Mouse (Mus musculus) layer of hippocampus, adult 11-12 months (tissue): Measurements from ENCODE around the gene Wfdc2.

Experiments
- DNase-seq: peaks from one replicate; pipeline ENCODE4 v3.0.0; 2022; ENCODE audit warnings: low spot score

The Wfdc2 gene

GRCm38 (mm10) chr2:164562391-164563188 is at the start of gene Wfdc2:
TSS of gene Wfdc2 (plus strand) at chr2:164562413.
- no peak for DNase-seq

GRCm38 (mm10) chr2:164513389-164513788 is 48.8 kb upstream of the Wfdc2 start:
- no peak for DNase-seq

GRCm38 (mm10) chr2:164514916-164515315 is 47.3 kb upstream of the Wfdc2 start:
- DNase-seq: no peak

GRCm38 (mm10) chr2:164515897-164516296 is 46.3 kb upstream of the Wfdc2 start:
- peak; percentile 48 for DNase-seq

DNA sequence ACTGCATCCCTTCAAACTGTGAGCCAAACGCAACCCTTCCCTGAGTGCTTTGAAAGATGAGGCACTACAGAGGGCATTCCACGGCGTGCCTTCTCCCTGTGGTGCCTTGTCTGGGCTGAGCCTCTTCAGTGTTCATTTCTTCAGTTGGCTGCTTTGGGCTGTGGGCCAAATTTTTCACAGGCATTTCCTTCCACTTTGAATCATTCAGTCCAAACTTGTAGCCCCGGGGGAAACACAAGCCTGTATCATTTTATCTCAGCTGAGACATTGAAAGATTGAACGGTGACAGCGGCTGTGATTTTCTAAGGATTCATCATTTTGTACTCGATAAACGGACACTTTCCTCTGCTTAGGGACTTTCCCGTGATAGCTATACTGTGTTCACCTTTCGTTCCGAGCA is 45.6 kb upstream of the Wfdc2 start:
- no peak for DNase-seq

- peak; percentile 74 for DNase-seq
Observed at GRCm38 (mm10) chr2:164517485-164518221, 44.6 kb upstream of the Wfdc2 start.

DNA sequence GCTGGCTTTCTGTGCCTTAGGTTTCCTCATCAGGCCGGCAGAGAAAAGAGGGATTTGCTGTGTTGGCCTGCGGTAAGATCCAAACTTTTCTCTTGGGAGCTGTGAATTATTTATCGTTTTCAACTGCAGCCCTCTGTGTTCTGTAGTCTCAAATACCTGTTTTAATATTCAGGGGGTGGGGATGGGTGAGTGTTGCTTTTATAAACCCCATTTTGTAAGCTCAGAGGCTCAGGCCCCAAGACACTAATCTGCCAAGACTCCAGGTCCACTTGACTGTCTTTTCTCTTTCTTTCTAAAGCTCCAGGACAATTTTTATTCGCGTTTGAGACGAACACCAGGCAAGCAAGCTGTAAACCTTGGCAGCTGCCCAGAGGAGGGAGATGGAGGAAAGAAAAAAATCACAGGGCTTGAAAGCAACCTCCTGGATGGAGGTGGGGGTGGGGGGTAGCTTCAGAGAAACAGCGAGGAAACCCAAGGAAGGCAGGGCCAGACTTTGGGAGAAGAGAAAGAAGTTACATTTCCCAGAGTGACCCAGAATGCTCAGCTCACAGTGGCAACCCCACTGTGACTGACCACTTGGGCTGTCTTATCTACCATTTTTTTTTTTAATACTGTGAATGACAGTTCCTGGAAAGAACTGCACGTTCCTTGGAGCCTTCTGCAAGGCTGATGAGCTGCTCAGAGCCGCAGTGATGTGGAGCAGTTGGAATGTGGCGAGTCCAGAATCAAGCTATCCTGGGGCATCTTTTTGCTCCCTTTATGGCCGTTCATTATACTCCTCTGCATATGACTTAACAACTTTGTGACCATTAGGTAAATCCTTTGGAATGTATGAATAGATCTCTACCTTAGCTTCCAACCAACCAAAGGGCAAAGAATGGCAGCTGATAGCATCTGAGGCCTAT is 43.7 kb upstream of the Wfdc2 start:
- no peak for DNase-seq

- no peak for DNase-seq
Observed at GRCm38 (mm10) chr2:164519171-164519526, 43.1 kb upstream of the Wfdc2 start.

DNA sequence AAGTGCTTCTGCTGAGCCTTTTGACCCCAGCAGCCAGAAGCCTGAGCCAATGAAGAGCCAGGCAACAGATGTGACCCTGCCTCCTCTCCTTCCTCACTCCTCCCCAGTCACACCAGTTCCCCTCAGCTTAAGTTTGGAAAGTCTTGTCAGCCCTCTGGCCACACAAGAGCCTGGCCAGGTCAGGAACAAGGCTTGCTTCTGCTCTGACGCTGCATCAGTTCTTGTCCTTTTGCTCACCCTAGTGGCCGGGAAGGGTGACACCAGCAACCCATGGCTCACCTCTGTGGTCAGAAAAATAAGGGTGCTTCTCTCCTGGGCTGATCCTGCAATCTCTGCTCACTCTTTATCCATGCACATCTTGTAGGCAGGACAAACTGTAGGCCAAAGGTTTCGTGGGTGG is 41.4 kb upstream of the Wfdc2 start:
- DNase-seq: peak; percentile 58

GRCm38 (mm10) chr2:164521841-164522240 is 40.4 kb upstream of the Wfdc2 start:
- no peak for DNase-seq

DNA sequence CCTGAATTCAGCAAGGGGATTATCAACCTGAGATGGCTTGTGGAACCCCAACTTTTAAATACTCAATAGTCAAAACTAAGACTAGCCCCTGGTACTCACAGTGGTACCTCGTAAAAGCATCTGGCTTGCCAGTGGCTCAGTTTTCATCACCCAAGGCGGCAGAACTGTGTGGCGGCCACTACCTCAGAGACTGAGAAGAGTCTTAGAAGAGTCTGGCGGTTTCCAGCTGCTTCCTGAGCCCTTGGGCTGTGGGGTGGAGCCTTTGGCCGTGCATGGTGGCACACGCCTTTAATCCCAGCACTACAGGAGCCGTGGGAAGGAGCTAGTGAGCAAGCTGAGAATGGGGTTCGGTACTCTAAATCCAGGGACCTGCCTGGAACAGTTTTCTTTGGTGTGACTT is 39.9 kb upstream of the Wfdc2 start:
- no peak for DNase-seq

DNA sequence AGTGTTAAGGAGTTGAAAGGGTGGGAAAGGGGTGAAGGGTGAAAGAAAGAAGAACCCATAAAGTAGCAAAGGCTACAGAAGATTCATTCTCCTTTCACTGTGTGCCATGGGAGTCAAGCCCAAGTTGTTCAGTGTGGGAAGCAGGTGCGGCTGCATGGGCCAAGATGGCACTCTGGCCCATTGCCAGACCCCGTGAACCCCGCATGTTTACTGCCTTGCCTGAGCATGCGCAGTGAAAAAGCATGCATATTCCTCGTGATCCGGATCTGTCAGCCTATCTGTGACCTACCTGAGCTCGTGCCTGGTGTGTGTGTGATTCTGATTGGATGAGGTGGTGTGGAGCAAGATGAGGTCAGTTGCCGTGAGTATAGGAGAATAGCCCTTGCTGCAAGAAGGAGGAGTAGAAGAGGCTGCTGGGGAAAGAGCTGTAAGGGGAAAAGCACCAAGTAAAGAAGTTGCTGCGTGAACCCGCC is 38.9 kb upstream of the Wfdc2 start:
- DNase-seq: no peak

GRCm38 (mm10) chr2:164528557-164528956 is 33.7 kb upstream of the Wfdc2 start:
- no peak for DNase-seq

GRCm38 (mm10) chr2:164531169-164531568 is 31.0 kb upstream of the Wfdc2 start:
- peak; percentile 76 for DNase-seq

GRCm38 (mm10) chr2:164534315-164534714 is 27.9 kb upstream of the Wfdc2 start:
- no peak for DNase-seq

- DNase-seq: no peak
Observed at GRCm38 (mm10) chr2:164537003-164537402, 25.2 kb upstream of the Wfdc2 start.

GRCm38 (mm10) chr2:164540652-164541427 is 21.4 kb upstream of the Wfdc2 start:
- no peak for DNase-seq

GRCm38 (mm10) chr2:164542132-164542531 is 20.1 kb upstream of the Wfdc2 start:
- DNase-seq: peak; percentile 54

GRCm38 (mm10) chr2:164542598-164542997 is 19.6 kb upstream of the Wfdc2 start:
- DNase-seq: no peak

DNA sequence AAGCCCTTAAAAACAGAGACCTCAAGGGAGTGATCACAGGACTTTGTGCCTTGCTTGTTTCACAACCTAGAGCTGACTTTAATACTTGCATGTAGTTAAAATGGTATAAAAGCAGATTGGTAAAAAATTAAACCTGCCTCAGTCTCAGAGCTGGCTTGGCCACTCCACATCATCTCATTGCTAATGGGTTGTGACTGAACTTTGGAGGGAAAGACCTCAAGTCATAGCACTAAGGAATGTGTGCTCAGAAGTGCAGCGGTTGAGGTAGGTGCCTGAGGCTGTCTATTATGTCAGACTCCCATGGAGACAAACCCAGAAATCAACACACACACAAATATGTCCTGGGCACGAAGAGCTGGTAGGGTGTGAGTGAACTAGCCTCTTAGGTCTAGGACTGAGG is 18.5 kb upstream of the Wfdc2 start:
- DNase-seq: no peak

DNA sequence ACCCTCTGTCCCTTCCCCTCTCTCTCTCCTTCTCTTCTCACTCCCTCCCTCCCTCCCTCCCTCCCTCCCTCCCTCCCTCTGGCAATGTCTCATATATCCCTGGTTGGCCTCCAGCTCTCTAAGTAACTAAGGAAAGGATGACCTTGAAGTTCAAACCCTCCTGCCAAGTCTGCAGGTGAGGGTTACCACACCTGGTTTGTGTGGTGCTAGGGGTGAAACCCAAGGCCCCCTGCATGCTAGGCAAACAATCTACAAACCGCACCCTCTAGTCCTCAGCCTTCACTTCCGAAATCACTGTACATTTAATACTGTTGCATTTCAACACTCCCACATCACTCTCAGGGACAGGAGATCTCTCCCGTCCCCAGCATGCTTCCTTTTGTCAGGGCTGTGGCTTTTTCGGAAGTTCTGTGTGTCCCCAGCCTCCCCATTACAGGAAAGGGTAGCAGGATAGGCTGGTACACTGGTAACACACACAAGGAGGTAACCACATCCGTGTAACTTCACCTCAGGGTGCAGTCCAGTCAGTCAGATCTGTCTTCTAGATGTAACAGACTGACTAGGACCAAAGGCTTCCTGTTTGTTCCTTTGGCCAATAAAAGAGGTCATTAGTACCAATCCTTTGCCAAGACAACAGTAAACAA is 17.6 kb upstream of the Wfdc2 start:
- DNase-seq: no peak
